Mouse (Mus musculus) retina, embryonic 14.5 days (tissue): ENCODE results near the gene Calhm3.
"Not testable (repeated sequence)": the region's sequence is repeated elsewhere in the genome, so short reads cannot be mapped to it uniquely, and the experiment has no call there.

Source experiments
- DNase-seq: peaks from one replicate; pipeline ENCODE4 v3.0.0-alpha.2; 2015; ENCODE audit warnings: low spot score

The Calhm3 gene

GRCm38 (mm10) chr19:47167617-47168214, 10.2 kb upstream of the Calhm3 start:
- DNase-seq = peak; percentile 29

DNA sequence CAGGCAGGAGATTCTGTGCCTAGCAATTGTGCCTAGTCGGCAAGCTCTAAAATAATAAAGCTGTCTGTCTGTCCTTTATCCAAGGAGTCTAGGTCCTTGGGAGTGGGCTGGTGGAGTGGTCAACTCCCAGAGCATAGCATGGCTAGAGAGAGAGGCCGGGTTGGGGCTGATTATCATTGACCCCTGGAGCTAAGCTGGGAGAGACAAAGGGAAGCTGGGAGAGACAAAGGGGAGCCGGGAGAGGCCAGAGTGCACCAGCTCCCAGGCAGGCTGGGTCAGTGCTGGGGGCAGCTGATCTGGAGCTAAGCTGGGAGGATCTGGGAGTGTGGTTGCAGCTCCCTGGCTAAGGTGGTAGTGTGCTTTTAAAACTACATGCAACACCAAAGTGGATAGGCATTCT, 9.2 kb upstream of the Calhm3 start:
- peak; percentile 43 for DNase-seq

DNA sequence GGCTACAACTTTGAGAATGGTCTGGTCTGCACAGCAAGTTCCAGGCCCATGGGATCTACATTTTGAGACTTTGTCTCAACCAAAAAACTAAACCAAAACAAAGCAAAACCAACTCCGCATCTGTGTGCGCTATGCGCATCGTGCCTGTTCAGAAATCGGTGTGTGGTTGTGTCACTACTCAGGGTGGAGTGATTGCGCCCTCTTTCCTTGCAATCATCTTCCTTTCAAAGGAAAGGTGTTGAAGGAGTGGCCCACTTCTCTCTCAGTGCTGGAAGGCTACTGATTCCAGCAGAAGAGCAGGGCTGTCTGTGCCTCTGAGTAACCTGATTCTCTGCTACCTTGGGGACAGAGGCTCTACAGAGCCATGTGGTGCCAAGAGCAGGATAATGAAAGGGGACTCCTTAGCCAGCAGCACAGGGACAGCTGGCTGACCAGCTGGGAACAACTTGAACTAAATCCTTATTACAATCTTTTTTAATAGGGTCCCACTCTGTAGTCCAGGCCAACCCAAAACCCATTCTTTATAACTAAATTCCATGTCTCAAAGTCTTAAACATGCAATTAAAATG, 5.7 kb upstream of the Calhm3 start:
- DNase-seq = peak; percentile 35

DNA sequence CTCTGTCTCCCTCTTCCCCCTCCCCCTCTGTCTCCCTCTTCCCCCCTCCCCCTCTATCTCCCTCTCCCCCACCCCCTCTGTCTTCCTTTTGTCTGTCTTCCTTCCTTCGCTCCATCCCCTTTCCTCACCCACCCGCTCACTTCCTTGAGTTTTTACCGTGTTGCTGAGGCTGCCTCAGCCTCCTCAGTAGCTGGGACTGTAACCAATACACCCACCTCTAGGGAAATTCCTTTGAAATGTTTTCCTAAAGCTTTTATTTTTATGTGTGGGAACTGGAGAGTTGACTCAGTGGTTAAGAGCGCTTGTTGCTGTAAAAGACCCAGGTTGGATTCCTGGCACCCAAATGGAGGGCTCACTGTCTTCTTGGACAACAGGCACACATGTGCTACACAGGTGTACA, 4.1 kb upstream of the Calhm3 start:
- DNase-seq = no peak

GRCm38 (mm10) chr19:47153767-47154166, 3.8 kb downstream of the Calhm3 start:
- no peak for DNase-seq

GRCm38 (mm10) chr19:47152062-47152369, 5.5 kb downstream of the Calhm3 start:
- no peak for DNase-seq

DNA sequence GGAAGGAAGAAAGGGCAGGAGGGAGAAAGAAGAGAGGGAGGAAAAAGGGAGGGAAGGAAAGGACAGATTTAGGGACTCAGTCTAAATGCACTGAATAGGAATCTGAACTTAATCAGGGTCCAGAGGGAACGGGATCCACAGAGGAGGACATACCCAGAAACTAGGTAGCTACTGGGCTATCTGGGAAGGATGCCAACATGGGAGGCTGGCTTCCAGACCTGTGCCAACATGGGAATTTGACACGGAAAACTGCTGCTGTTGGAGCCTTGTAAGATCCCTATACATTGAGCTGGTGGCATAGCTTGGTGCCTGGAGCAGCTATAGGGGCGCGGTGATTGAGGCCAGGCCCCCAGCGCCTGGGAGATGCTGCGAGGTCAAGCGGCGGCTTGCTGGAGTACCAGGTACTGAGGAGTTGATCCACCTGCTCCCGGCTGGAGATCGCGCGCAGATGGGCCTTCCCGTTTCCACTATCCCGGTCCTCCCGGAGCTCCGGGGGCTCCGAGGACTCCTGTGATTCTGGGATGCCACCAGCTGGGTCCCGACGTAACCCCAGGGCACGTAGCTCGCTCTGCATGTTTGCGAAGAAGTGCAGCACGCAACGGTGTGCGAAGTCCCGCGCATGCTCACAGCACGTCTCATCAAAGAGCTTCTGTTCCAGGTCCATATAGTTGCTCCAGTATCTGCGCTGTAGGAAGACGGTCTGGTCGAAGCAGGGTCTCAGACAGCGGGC, 6.1 kb downstream of the Calhm3 start:
- DNase-seq = peak; percentile 39

DNA sequence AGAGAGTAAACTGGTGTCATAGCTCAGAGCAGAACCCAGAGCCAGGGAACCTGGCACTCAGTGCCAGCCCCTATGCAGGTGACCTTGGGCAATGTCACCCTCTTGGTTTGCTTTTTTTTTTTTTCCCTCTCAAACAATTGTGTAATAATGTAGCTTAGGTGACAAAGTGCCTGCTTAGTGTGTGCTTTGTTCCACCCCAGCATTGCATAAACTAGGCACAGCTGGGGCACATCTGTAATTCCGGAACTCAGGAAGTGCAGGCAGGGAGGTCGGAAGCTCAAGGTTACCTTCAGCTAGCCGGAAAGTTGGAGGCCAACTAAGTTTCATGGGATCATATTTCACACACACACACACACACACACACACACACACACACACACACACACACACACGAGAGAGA, 7.7 kb downstream of the Calhm3 start:
- no peak for DNase-seq

DNA sequence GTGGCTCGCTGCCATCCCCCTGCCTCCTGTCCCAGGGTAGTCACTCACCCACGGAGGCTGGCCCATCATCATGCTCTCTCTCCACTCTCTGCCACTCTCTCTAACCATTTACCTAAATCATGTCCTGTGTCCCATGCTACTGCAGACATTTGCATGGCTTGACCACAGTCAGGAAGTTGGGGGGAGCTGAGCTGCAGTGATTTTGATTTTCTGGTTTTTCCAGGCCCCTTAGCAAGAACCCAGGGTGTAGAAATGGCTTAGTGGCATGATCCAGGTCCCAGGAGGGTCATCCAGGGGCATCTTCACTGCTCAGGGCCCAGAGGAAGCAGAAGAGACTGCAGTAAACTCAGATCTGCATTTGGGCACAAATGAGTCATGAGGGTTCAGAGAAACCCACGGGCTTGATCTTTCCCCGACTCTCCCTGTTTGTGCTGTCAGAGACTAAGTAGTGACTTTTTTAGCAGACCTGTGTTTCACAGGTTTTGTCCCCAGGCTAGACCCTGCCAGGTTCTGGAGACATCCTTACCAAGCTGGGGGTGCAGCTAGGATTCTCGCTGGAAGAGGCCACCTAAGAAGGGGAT, 9.2 kb downstream of the Calhm3 start:
- DNase-seq = no peak

DNA sequence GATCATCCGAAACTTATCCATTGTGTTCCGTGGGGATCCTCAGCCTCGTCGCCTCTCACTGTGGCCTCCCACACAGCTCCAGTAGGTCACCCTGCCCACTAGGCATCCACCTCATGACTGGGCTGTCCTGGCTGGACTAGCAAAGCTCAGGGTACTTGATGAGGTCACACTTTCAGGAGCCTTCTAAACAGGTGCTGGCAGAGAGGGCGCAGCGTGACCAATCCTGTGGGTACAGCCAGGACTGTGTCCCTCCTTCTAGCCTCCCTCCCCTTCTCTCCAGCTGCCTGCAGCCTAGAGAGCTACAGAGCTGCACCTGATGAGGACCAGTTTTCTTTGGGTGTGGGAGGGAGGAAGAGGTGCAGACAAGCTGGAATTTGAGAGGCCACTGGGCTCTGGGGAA, 13.4 kb downstream of the Calhm3 start, which contains the start of gene Calhm1:
Gene Calhm1, minus strand, starts transcription at position 101 of the 400 bp plus-strand sequence.
- no peak for DNase-seq

- DNase-seq = no peak
Observed at GRCm38 (mm10) chr19:47142438-47142837, 15.1 kb downstream of the Calhm3 start.

DNA sequence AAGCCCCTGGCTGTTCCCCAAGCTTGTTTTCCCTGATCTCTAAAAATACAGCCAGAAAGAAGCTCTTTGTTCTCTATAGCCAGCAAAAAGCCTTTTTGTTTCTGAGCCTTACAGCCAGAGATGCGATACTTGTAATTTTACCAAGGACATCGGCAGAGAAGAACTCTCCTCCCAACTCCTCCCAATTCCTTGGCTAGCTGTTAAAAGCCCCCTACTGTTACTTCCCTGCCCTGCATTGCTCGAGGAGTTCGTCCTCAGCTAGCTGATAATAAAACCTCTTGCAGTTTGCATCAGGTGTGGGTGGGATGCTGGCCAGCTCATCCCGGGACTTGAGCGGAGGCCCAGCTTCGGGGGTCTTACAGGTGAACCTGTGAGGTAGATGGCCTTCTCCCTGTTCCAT, 18.0 kb downstream of the Calhm3 start:
- not testable (repeated sequence) for DNase-seq

DNA sequence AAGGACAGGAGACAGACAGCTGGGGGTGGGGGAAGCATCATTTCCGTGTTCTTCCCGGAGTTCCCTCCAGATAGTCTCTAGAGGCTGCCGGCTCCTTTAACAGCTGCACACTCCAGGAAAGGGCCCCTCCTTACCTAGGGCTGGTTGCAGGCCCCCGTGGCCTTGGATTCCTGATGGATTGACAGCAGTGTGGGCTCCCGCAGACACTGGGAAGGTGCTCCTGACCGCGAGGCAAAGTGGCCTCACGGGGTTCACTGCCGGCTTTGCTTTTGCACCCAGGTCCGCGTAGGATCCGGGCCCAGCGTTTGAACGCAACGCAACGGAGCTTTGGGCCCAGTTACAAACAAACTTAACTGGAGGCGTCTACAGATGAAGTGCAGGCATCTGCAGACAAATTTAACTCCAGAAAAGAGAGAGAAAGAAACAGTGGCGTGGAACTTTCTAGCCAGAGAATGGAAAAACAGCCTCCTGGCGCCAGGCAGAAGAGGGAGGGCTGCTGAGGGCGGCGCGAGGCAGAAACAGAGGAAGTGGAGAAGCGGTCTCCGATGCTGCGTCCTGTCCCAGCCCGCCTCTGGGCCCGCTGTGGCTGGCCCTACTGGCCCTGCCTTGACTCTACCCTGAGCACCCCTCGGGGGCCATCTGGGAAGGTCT, 19.7 kb downstream of the Calhm3 start, which contains the start of gene Calhm2:
Gene Calhm2, minus strand, starts transcription at position 524 of the 651 bp plus-strand sequence.
- peak; percentile 28 for DNase-seq

- DNase-seq = peak; percentile 37
Observed at GRCm38 (mm10) chr19:47137051-47137581, 20.4 kb downstream of the Calhm3 start.

- no peak for DNase-seq
Observed at GRCm38 (mm10) chr19:47136170-47136569, 21.4 kb downstream of the Calhm3 start.

GRCm38 (mm10) chr19:47135568-47135967, 22.0 kb downstream of the Calhm3 start:
- no peak for DNase-seq

GRCm38 (mm10) chr19:47133161-47133560, 24.4 kb downstream of the Calhm3 start:
- no peak for DNase-seq

GRCm38 (mm10) chr19:47130551-47131125, 26.9 kb downstream of the Calhm3 start:
- no peak for DNase-seq

- no peak for DNase-seq
Observed at GRCm38 (mm10) chr19:47128835-47129234, 28.7 kb downstream of the Calhm3 start.

DNA sequence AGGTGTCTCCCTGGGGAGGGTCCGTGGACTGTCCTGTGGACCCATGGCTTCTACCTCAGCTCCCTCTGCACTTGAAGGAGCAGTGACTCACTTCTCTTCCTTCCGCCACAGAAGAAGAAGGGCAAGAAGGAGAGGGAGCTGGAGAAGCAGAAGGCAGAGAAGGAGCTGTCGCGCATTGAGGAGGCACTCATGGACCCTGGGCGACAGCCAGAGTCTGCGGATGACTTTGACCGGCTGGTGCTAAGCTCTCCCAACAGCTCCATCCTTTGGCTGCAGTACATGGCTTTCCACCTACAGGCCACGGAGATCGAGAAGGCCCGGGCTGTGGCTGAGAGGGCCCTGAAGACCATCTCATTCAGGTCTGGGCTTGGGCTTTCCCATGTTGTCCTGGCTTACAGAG, 29.4 kb downstream of the Calhm3 start:
- DNase-seq = no peak

GRCm38 (mm10) chr19:47122802-47123201, 34.8 kb downstream of the Calhm3 start:
- peak; percentile 70 for DNase-seq

DNA sequence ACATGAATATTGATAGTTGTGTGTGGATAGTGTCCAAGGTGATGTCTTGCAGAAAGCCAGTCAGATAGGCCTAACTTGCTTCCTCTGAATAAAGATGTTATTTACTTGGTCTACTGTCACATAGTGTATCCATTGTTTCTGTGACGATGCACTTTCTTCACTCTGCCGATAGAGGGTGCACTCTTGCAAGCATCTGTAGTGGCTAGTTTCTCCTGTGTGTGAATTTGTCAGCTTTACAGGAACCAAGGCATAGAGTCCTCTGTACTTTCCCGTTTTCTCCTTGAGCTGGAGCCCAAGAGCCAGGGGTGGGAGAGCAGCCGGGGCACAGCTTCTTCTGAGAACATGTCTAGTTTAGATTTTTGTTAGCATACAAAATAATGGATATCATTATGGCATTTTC, 36.5 kb downstream of the Calhm3 start:
- DNase-seq = peak; percentile 81
